Mouse (Mus musculus) central nervous system, embryonic 11.5 days (tissue): ENCODE results near the gene St6galnac5. TPM values are rescaled to one million over a fixed set of nuclear protein-coding genes. Genes with fewer than 3 reads are reported as not detected.

Experiments
- polyA plus RNA-seq: library from polyadenylated mRNA; depleted of rRNA; stranded (reverse); fragments of >200 nt; gene quantifications from 2 replicates; pipeline ENCODE4 v1.2.3, GENCODE M21; 2012; rRNA removed

St6galnac5 gene
- 2.6 and 3.7 TPM in 2 replicates for polyA plus RNA-seq

DNA sequence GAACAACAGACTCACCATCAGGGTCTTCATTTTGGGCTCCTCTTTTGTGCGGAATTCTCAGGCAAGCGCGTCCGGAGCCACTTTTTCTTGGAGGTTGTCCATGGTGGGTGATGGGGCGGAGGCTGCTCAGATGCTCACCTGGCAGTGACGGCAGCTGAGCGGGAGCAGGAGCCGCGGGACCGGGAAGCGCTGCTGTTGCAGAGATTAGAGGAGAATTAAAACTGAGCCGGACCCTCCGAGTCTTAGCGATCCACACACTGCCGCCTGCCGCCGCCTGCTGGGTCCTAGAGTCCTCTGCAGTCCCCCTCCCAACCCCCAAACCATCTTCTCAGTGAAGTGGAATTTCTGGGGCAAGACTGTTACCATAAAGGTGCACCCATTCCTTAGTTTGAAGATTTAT is at the start of gene St6galnac5:
St6galnac5 (minus strand) TSS at position 259 of the 400 bp plus-strand sequence.

